Mouse (Mus musculus) CH12.LX (cell line): Measurements from ENCODE around the gene Pou2f3. TPM values are rescaled to one million over a fixed set of nuclear protein-coding genes. Genes with fewer than 3 reads are reported as not detected.

Experiments used
- DNase-seq: peaks from one replicate; pipeline ENCODE4 v3.0.0-alpha.2; 2013; ENCODE audit errors: extremely low read depth
- H3K27ac ChIP-seq: 2 replicates; pipeline ENCODE4 v1.5.1; 2012; ENCODE audit warnings: low read depth, mild to moderate bottlenecking, control low read depth, moderate library complexity; ENCODE audit not compliant: insufficient read depth
- H3K27me3 ChIP-seq: replicated peaks from 2 replicates; pipeline ENCODE3; 2012; ENCODE audit warnings: inconsistent platforms
- H3K36me3 ChIP-seq, 2 experiments: replicated peaks in 1 of 2; 2 replicates each; pipeline versions ENCODE3 to v1.6.1; 2012; ENCODE audit warnings: inconsistent platforms in 1 of 2, low read length in 1 of 2, mild to moderate bottlenecking in 1 of 2, mixed read lengths in 1 of 2, moderate library complexity in 1 of 2; ENCODE audit not compliant: control insufficient read depth in 1 of 2, insufficient read depth in 1 of 2
- H3K4me1 ChIP-seq, 2 experiments: 2 replicates each; pipeline ENCODE4 v1.6.1; 2012; ENCODE audit warnings: inconsistent platforms in 1 of 2, moderate library complexity in 1 of 2; ENCODE audit not compliant: insufficient read depth in 2 of 2, control insufficient read depth in 1 of 2
- H3K4me2 ChIP-seq: 2 replicates; pipeline ENCODE4 v1.6.1; 2012; ENCODE audit warnings: low read depth, mild to moderate bottlenecking, control low read depth; ENCODE audit not compliant: poor library complexity, insufficient read depth, severe bottlenecking
- H3K4me3 ChIP-seq, 3 experiments: fragments of 150-350 bp in 1 of 3; sonication (generic) in 1 of 3; replicated peaks in 1 of 3; 2 replicates each; pipeline versions ENCODE3 to v1.5.1; 2011 to 2012; ENCODE audit warnings: low read depth in 2 of 3, low read length in 2 of 3, mild to moderate bottlenecking in 2 of 3, moderate library complexity in 2 of 3, control low read depth in 1 of 3, improper control_type of control experiment in 1 of 3, inconsistent platforms in 1 of 3, mixed read lengths in 1 of 3; ENCODE audit not compliant: poor library complexity in 1 of 3
- H3K79me2 ChIP-seq: replicated peaks from 2 replicates; pipeline ENCODE4 v1.6.1; 2012; ENCODE audit warnings: mild to moderate bottlenecking, moderate library complexity; ENCODE audit not compliant: control insufficient read depth, poor library complexity, insufficient read depth, severe bottlenecking; ENCODE audit errors: extremely low read depth
- H3K9ac ChIP-seq: 2 replicates; pipeline ENCODE4 v1.6.1; 2012; ENCODE audit warnings: low read depth, mild to moderate bottlenecking, control low read depth, moderate library complexity; ENCODE audit not compliant: insufficient read depth
- H3K9me3 ChIP-seq: replicated peaks from 2 replicates; pipeline ENCODE3; 2012; ENCODE audit warnings: low read length, inconsistent platforms, mixed read lengths
- CHD2 ChIP-seq: IDR thresholded peaks from 2 replicates; pipeline ENCODE4 v1.6.1; 2011; ENCODE audit warnings: low read length, improper control_type of control experiment
- CTCF ChIP-seq, 2 experiments: IDR thresholded peaks in 1 of 2; conservative IDR thresholded peaks in 1 of 2; 2 replicates each; pipeline ENCODE4 v1.5.1; 2011 to 2012; ENCODE audit warnings: low read depth in 2 of 2, low read length in 2 of 2, improper control_type of control experiment in 1 of 2, inconsistent platforms in 1 of 2, mild to moderate bottlenecking in 1 of 2, moderate library complexity in 1 of 2
- E2F4 ChIP-seq: IDR thresholded peaks from 2 replicates; pipeline ENCODE4 v1.6.1; 2011; ENCODE audit warnings: low read depth, low read length, improper control_type of control experiment; ENCODE audit not compliant: insufficient replicate concordance
- ELF1 ChIP-seq: IDR thresholded peaks from 2 replicates; pipeline ENCODE4 v1.6.1; 2014; ENCODE audit warnings: low read depth, mild to moderate bottlenecking, inconsistent platforms, low read length, improper control_type of control experiment
- ETS1 ChIP-seq: conservative IDR thresholded peaks from 2 replicates; pipeline ENCODE4 v1.6.1; 2012; ENCODE audit warnings: low read depth, mild to moderate bottlenecking, inconsistent platforms, low read length, improper control_type of control experiment, moderate library complexity
- GABPA ChIP-seq: IDR thresholded peaks from 2 replicates; pipeline ENCODE4 v1.6.1; 2012; ENCODE audit warnings: low read depth, low read length, improper control_type of control experiment, inconsistent platforms; ENCODE audit not compliant: insufficient replicate concordance
- HCFC1 ChIP-seq: IDR thresholded peaks from 2 replicates; pipeline ENCODE4 v1.6.1; 2012; ENCODE audit warnings: low read depth, mild to moderate bottlenecking, inconsistent platforms, low read length, improper control_type of control experiment
- JUND ChIP-seq: conservative IDR thresholded peaks from 2 replicates; pipeline ENCODE4 v1.6.1; 2011; ENCODE audit warnings: low read depth, low read length, improper control_type of control experiment
- MAFK ChIP-seq: IDR thresholded peaks from 2 replicates; pipeline ENCODE4 v1.6.1; 2011; ENCODE audit warnings: low read length, improper control_type of control experiment; ENCODE audit not compliant: insufficient replicate concordance
- MAZ ChIP-seq: IDR thresholded peaks from 2 replicates; pipeline ENCODE4 v1.6.1; 2012; ENCODE audit warnings: low read depth, mild to moderate bottlenecking, inconsistent platforms, low read length, improper control_type of control experiment, moderate library complexity
- NRF1 ChIP-seq: IDR thresholded peaks from 2 replicates; pipeline ENCODE4 v1.6.1; 2014; ENCODE audit warnings: low read depth, mild to moderate bottlenecking, inconsistent platforms, low read length, improper control_type of control experiment, moderate library complexity
- PAX5 ChIP-seq: IDR thresholded peaks from 2 replicates; pipeline ENCODE4 v1.6.1; 2012; ENCODE audit warnings: low read length, inconsistent platforms, mixed read lengths
- POLR2A ChIP-seq: IDR thresholded peaks from 2 replicates; pipeline ENCODE4 v1.6.1; 2011; ENCODE audit warnings: low read depth, mild to moderate bottlenecking, improper control_type of control experiment, low read length
- RAD21 ChIP-seq: IDR thresholded peaks from 2 replicates; pipeline ENCODE4 v1.6.1; 2011; ENCODE audit warnings: low read depth, mild to moderate bottlenecking, low read length, improper control_type of control experiment, moderate library complexity
- RCOR1 ChIP-seq: conservative IDR thresholded peaks from 2 replicates; pipeline ENCODE4 v1.6.1; 2012; ENCODE audit warnings: low read depth, mild to moderate bottlenecking, inconsistent platforms, low read length, improper control_type of control experiment
- SIN3A ChIP-seq: IDR thresholded peaks from 2 replicates; pipeline ENCODE4 v1.6.1; 2012; ENCODE audit warnings: low read length, improper control_type of control experiment, inconsistent platforms
- UBTF ChIP-seq: IDR thresholded peaks from 2 replicates; pipeline ENCODE4 v1.6.1; 2012; ENCODE audit warnings: low read depth, mild to moderate bottlenecking, inconsistent platforms, low read length, improper control_type of control experiment, moderate library complexity
- USF1 ChIP-seq: IDR thresholded peaks from 2 replicates; pipeline ENCODE4 v1.6.1; 2014; ENCODE audit warnings: low read depth, mild to moderate bottlenecking, inconsistent platforms, low read length, improper control_type of control experiment
- USF2 ChIP-seq: conservative IDR thresholded peaks from 2 replicates; pipeline ENCODE4 v1.6.1; 2011; ENCODE audit warnings: low read depth, low read length, improper control_type of control experiment
- ZC3H11A ChIP-seq: IDR thresholded peaks from 2 replicates; pipeline ENCODE4 v1.6.1; 2012; ENCODE audit warnings: low read depth, mild to moderate bottlenecking, inconsistent platforms, low read length, improper control_type of control experiment
- ZKSCAN1 ChIP-seq: IDR thresholded peaks from 2 replicates; pipeline ENCODE4 v1.6.1; 2012; ENCODE audit warnings: low read depth, inconsistent platforms, low read length, improper control_type of control experiment, borderline replicate concordance
- ZNF384 ChIP-seq: IDR thresholded peaks from 2 replicates; pipeline ENCODE4 v1.6.1; 2012; ENCODE audit warnings: low read depth, low read length, improper control_type of control experiment, inconsistent platforms
- dilution Hi-C: fragments of 300-500 bp; cut with MboI; formaldehyde crosslinking; loops from 2 replicates; pipeline ENCODE4 v1.14.3; 2020; ENCODE audit warnings: low sequenced_read_pairs; ENCODE audit not compliant: extremely low pct_unique_long_range_greater_than_20kb, extremely low pct_ligation_motif_present
- in situ Hi-C: fragments of 300-500 bp; cut with MboI; formaldehyde crosslinking; loops from 3 replicates; pipeline ENCODE4 v1.14.3; 2019; ENCODE audit warnings: low sequenced_read_pairs, low pct_ligation_motif_present, low pct_unique_long_range_greater_than_20kb, mixed read lengths
- polyA plus RNA-seq: library from polyadenylated mRNA; unstranded; fragments of >175 nt; gene quantifications from 2 replicates; pipeline ENCODE4 v1.2.1, GENCODE M21; 2012; ENCODE audit warnings: low read depth; ENCODE audit not compliant: insufficient read length
- total RNA-seq, 2 experiments: library from RNA; depleted of rRNA; stranded (reverse); fragments of 300-350 nt in 1 of 2; fragments of >200 nt in 1 of 2; gene quantifications; 2 replicates each; pipeline ENCODE4 v1.2.3; 2012 to 2014

The Pou2f3 gene
- total and polyA plus RNA-seq, 3 experiments: 0.21 to 0.49 TPM; not detected in 1

DNA sequence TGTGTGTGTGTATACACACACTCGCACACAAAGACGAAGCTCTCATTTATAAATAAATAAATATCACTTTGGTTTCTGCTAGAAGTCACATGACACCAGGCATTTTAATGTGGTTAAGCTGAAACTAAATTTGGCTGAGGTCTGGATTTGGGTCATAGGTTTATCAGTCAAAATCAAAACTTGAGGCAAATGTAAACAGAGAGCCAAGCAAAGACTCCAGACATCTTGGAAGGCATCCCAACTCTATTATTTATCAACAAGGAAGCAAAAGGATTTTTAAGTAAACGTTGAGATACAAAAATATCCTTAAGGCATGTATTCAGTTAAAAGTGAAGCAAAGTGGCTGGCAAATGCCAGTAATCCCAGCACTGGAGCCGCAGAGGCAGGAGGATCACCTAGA, 95.3 kb downstream of the Pou2f3 start:
- Histone ChIP-seq H3K27ac (no peak overlapping the region), H3K9me3 (no peaks in the 10 kb centered on the region), H3K79me2 (no peaks in the 10 kb centered on the region), H3K27me3 (no peaks in the 10 kb centered on the region), H3K4me1 (0 out of 4 replicates have a peak, but pooled peaks cover 0 to 2% of the 10 kb centered on the region in 2 experiments), H3K9ac (no peak overlapping the region), H3K4me3 (no peak overlapping the region), H3K36me3 (peaks cover 0 to 14% of the 10 kb centered on the region in 2 experiments), H3K4me2 (no peak overlapping the region)
- DNase-seq: no peak
- dilution Hi-C loops (no loop called here), in situ Hi-C loops (no loop called here)
- no peak for TF ChIP-seq ETS1
- TF ChIP-seq UBTF: no peak

DNA sequence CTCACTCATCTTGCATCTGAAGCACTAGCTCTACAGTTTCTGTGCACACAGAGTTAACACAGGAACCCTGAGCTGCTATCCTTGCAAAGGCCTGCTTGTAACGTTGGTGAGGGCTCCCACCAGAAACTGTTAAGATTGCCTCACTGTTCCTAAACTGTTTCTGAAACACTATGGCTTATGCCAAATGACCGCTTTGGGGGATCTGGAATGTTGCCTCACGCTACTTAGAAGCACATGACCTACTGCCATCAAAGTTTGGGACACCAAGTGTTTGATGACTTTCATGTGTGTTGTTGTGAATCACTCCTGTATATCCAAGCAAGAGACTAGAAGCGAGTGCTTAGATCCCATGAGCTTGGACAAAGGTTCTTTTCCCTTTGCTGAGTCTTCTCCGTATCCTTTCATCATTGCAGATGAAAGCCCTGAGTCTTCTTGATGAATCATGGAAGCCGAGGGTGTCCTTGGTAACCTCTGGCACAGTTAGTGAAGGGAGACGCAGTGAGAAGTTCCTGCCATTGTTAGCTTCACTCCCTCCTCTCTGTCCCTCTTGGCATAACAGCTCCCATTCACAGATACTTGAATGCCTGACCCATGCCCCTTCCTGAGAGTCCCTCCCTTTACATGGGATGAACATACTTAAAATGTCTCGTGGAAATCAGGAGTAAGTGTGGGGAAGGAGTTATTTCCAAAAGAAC, 99.7 kb downstream of the Pou2f3 start:
- H3K4me3 ChIP-seq: no peak overlapping the region
- TF ChIP-seq GABPA (no peak), NRF1 (no peak), SIN3A (no peak), ZC3H11A (no peak), MAFK (no peak), E2F4 (no peak), ZNF384 (no peak), ELF1 (no peak), ZKSCAN1 (no peak), CTCF (conservative IDR thresholded peaks at IDR 0.05 in 1 of 2, IDR thresholded peaks at IDR 0.05 in 1 of 2; ENCODE audit: low read depth in 2 of 2, low read length in 2 of 2) (no peak), MAZ (no peak), CHD2 (no peak), PAX5 (no peak), USF1 (no peak), POLR2A (no peak), USF2 (no peak), JUND (no peak), RCOR1 (no peak), HCFC1 (no peak), RAD21 (no peak)
- no peak overlapping the region for H3K4me2 ChIP-seq
- no peaks in the 10 kb centered on the region for H3K9me3 ChIP-seq
- H3K79me2 ChIP-seq: no peaks in the 10 kb centered on the region
- no peak for DNase-seq
- peaks cover 0 to 14% of the 10 kb centered on the region in 2 experiments for H3K36me3 ChIP-seq
- dilution Hi-C loops (no loop called here), in situ Hi-C loops (no loop called here)
- no peak overlapping the region for H3K9ac ChIP-seq
- no peaks in the 10 kb centered on the region for H3K27me3 ChIP-seq
- H3K27ac ChIP-seq: no peak overlapping the region
- H3K4me1 ChIP-seq: peaks cover 0 to 7% of the 10 kb centered on the region in 2 experiments; a peak in 2 of 4 replicates
